Comparison of ENCODE assay signal across 7 mouse cellular contexts in genomic region chr8:117859734-117860133, GRCm38 (mm10). TPM values are rescaled to one million over a fixed set of nuclear protein-coding genes. Genes with fewer than 3 reads are reported as not detected.
DNase-seq lines count a peak whose midpoint lies in the region; ATAC-seq and TF ChIP-seq lines count a peak whose summit lies in the region.

No protein-coding gene starts in this region.

- H3K27ac ChIP-seq in lung, embryonic 14.5 days (ENCODE audit: low read depth) = no peak overlapping the region
- no peak overlapping the region for H3K27ac ChIP-seq in forebrain, embryonic 14.5 days (ENCODE audit: low read depth, low read length)
- H3K27ac ChIP-seq in limb, embryonic 14.5 days (replicated peaks; ENCODE audit: low read depth, low read length) = no peak overlapping the region

- 0 out of 2 replicates have a peak overlapping the region, but pooled peaks have one; percentile 10 for H3K4me2 ChIP-seq in lung, embryonic 14.5 days
- peak overlapping the region; percentile 24 for H3K4me2 ChIP-seq in forebrain, embryonic 14.5 days (ENCODE audit: low read length)
- 0 out of 2 replicates have a peak overlapping the region, but pooled peaks have one; percentile 1 for H3K4me2 ChIP-seq in limb, embryonic 14.5 days (replicated peaks; ENCODE audit: low read depth, low read length, severe bottlenecking)

- no peak overlapping the region for H3K9ac ChIP-seq in lung, embryonic 14.5 days
- H3K9ac ChIP-seq in forebrain, embryonic 14.5 days (ENCODE audit: low read length) = peak overlapping the region; percentile 29; the same call in 1 of the 2 replicates
- H3K9ac ChIP-seq in limb, embryonic 14.5 days (ENCODE audit: low read depth, low read length, severe bottlenecking) = no peak overlapping the region

- TF ChIP-seq POLR2A in limb, embryonic 14.5 days (IDR thresholded peaks at IDR 0.05; ENCODE audit: borderline replicate concordance, extremely low read depth, insufficient read depth, insufficient read length) = no peak

- no peak for ATAC-seq in lung, embryonic 14.5 days (ENCODE audit: insufficient read depth)
- 0 out of 2 replicates have a peak, but pooled peaks have one; percentile 23 for ATAC-seq in forebrain, embryonic 14.5 days
- no peak for ATAC-seq in limb, embryonic 14.5 days (ENCODE audit: low FRiP score, low read depth)

- no peaks in the 10 kb centered on the region for H3K9me3 ChIP-seq in lung, embryonic 14.5 days (ENCODE audit: low read depth, low read length)
- no peaks in the 10 kb centered on the region for H3K9me3 ChIP-seq in forebrain, embryonic 14.5 days (replicated peaks; ENCODE audit: control insufficient read depth, low read length)
- no peaks in the 10 kb centered on the region for H3K9me3 ChIP-seq in limb, embryonic 14.5 days (ENCODE audit: control insufficient read depth, low read length)

- no peaks in the 10 kb centered on the region for H3K4me1 ChIP-seq in lung, embryonic 14.5 days (ENCODE audit: insufficient read depth)
- peaks cover 9% of the 10 kb centered on the region for H3K4me1 ChIP-seq in forebrain, embryonic 14.5 days (ENCODE audit: control insufficient read depth, insufficient read depth, low read length)
- H3K4me1 ChIP-seq in limb, embryonic 14.5 days (ENCODE audit: control insufficient read depth, insufficient read depth, low read length) = 0 out of 2 replicates have a peak, but pooled peaks cover 6% of the 10 kb centered on the region

- intact Hi-C loops in left cerebral cortex, postnatal 25 days (cut with DNase I) = loop anchor here (10.0 kb wide), 2 partner anchors 165 to 235 kb away; no protein-coding TSS in a partner anchor

- no peak for DNase-seq in lung, embryonic 14.5 days
- no peak for DNase-seq in lung, postnatal 10 days
- peak; percentile 51 for DNase-seq in forebrain, embryonic 14.5 days (ENCODE audit: low spot score)
- DNase-seq in limb, embryonic 14.5 days (ENCODE audit: low spot score) = no peak
- no peak for DNase-seq in left cerebral cortex, postnatal 25 days (ENCODE audit: low spot score in 2 of 2)
- DNase-seq in adrenal gland, postnatal 14 days = no peak
- no peak for DNase-seq in cerebellum, adult 9-10 months

- H3K27me3 ChIP-seq in lung, embryonic 14.5 days (ENCODE audit: insufficient read depth, low read length) = no peaks in the 10 kb centered on the region
- H3K27me3 ChIP-seq in forebrain, embryonic 14.5 days (replicated peaks; ENCODE audit: control insufficient read depth, insufficient read depth, low read length) = no peaks in the 10 kb centered on the region
- H3K27me3 ChIP-seq in limb, embryonic 14.5 days (ENCODE audit: control insufficient read depth, insufficient read depth, low read length) = no peaks in the 10 kb centered on the region

- no peak for TF ChIP-seq CTCF in lung, embryonic 14.5 days (IDR thresholded peaks at IDR 0.05; ENCODE audit: low read depth)

- WGBS in lung, embryonic 14.5 days = 11% methylated on average over 11 of the region's 11 CpGs
- WGBS in forebrain, embryonic 14.5 days = 2% methylated on average over 11 of the region's 11 CpGs
- 6% methylated on average over 11 of the region's 11 CpGs for WGBS in limb, embryonic 14.5 days

- no peaks in the 10 kb centered on the region for H3K36me3 ChIP-seq in lung, embryonic 14.5 days (ENCODE audit: insufficient read depth)
- no peaks in the 10 kb centered on the region for H3K36me3 ChIP-seq in forebrain, embryonic 14.5 days (ENCODE audit: control insufficient read depth, insufficient read depth, low read length)
- H3K36me3 ChIP-seq in limb, embryonic 14.5 days (ENCODE audit: control insufficient read depth, insufficient read depth, low read length) = no peaks in the 10 kb centered on the region

- no peak overlapping the region for H3K4me3 ChIP-seq in lung, embryonic 14.5 days (ENCODE audit: low read depth, low read length)
- no peak overlapping the region for H3K4me3 ChIP-seq in forebrain, embryonic 14.5 days (ENCODE audit: low read depth, low read length)
- H3K4me3 ChIP-seq in limb, embryonic 14.5 days (replicated peaks; ENCODE audit: low read length) = no peak overlapping the region

RNA-seq across cellular contexts. Expression of gene Mphosph6, which starts 58.0 kb away (rescaled TPM):
- 60.9 and 61.3 TPM in 2 replicates for polyA plus RNA-seq in lung, embryonic 14.5 days (2014; fragmentation: Nextera tagmentation; extraction: Ambion mirVana)
- 41.9 and 43.4 TPM in 2 replicates for polyA plus RNA-seq in forebrain, embryonic 14.5 days (2014; fragmentation: Nextera tagmentation; extraction: Ambion mirVana)
- polyA plus RNA-seq in limb, embryonic 14.5 days (2012; rRNA removed) = 33.8 and 44.4 TPM in 2 replicates
- 55.9 and 56.8 TPM in 2 replicates for polyA plus RNA-seq in limb, embryonic 14.5 days (2014; fragmentation: Nextera tagmentation; extraction: Ambion mirVana)
- total RNA-seq in left cerebral cortex, postnatal 25 days (2021) = 10 to 100 TPM; 18.5 to 21.7 TPM
- 15.3 and 18.8 TPM in 2 replicates for total RNA-seq in adrenal gland, postnatal 14 days (2021)
